Mouse (Mus musculus): Measurements from ENCODE around the gene Gm7356. TPM values are rescaled to one million over a fixed set of nuclear protein-coding genes. Genes with fewer than 3 reads are reported as not detected.
"Not testable (repeated sequence)": the region's sequence is repeated elsewhere in the genome, so short reads cannot be mapped to it uniquely, and the experiment has no call there.

The Gm7356 gene
- total RNA-seq (2021) = not detected
- long read RNA-seq, experiment 1 = 0 reads
- long read RNA-seq, experiment 2 = 0 reads

DNA sequence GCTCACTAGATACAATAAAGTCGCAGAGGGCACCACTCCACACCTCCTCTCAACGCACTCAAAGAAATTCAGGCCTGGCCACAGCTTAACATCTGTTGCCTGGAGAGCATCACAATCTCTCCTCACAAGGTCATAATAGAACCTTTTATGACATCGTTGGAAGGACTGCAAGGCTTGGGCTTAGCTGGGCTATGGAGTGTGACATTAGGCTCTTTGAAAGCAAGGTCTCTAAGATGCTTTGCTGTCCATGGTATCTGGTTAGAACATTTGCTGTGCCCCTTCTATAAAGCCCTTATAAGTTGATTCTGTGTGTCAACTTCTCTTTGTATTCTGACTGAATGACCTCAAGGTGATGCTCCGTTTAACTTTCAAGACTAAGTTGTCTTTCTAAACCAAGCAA, at the start of gene Gm7356:
Gene Gm7356, minus strand, starts transcription at position 101 of the 400 bp plus-strand sequence.
- DNase-seq; intact Hi-C loops (cut with DNase I): not testable (repeated sequence)

DNA sequence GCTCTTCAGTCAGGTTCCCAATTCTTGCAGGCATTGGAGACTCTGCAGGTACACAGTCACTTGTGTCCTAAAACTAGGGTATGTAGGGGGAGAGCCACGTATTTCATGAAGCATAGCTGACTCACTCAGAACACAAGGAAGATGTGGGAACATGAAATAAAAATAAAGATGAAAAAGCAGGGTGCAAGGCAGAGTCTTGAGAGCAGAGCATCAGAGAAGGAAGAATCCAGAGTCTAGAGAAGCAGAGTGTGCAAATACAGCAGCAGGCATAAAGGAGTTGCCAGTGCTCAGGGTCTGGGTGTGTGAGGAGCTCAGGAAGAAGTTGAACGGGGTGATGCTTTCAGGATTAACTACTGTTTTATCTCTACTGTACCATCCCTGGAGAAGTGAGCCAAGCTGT, 38.4 kb upstream of the Gm7356 start:
- DNase-seq; intact Hi-C loops (cut with DNase I): not testable (repeated sequence)

DNA sequence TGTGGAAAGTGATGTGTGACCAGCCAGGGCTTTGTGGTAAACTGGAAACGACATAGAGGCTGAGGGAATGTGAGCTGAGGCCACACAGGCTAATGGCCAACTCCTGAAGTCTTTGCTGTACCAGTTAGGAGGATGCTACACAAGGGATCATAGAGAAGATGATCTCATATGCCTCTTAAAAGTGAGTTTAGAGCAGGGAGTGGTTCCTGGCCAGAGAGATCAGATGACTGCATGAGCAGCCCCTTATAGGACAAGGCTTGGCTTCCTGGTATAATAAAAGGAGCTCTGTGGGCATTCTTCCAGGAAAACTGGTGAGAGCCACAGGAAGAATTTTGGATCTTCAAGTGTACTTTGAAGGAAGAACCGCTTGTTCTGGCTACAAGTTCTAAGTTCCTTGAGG, 33.5 kb upstream of the Gm7356 start:
- DNase-seq; intact Hi-C loops (cut with DNase I): not testable (repeated sequence)

DNA sequence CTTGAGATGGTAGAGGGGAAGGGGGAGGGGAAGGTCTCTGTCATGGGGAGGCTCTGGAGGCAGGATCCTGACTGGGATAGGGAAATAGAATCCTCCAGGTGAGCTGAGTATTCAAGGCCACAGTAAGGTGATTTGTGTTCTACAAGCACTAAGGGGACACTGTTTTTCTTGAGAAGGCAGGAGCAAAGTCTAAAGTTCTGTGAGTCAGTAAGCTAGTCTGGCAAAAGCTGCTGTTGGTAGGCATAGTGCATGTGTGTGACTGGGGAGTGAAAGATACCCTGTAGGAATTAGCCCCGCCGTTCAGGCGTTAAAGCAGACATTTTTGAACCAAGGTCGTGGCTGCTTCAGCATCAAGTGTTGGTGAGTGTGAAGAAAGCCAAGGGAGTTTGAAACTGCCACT, 32.6 kb upstream of the Gm7356 start:
- intact Hi-C loops (cut with DNase I); DNase-seq: not testable (repeated sequence)

DNA sequence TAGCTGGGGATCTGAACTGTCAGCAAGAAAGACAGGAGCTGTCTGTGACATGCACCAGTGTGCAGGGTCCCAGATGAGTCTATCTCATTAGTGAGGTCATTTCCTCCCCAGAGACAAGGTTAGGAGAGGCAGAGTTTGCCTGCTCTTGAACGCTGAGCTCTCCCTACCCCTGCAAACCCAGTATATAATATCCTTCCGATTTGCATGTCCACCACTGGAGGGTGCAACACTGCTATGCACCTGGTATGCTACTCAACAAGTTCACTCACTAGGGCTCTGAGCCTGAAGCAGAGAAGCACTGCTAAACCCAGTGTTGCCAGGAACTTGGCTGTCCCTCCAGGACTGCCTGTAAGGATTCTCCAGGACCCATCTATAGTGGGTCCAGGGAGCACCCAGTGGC, 10.1 kb downstream of the Gm7356 start:
- DNase-seq; intact Hi-C loops (cut with DNase I): not testable (repeated sequence)

DNA sequence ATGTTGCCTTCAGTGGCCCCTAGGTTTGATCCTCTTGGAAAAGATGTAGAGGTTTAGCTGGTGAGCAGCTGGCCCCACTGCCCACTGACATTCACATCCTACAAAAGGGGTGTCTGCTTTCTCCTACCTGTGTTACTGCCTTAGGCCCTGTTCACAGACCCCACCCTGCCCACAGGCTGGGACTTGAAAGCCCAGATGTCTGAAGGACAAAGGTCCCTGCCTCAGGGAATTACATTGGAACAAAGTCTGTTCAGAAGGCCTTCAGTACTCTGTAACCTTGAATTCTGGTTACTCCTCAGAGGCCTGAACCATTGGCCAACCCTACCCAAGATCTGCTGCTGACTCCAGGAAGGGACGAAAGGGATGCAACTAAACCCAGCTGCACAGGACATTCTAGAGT, 15.8 kb downstream of the Gm7356 start:
- no peak for DNase-seq
- intact Hi-C loops (cut with DNase I) = no loop called here

DNA sequence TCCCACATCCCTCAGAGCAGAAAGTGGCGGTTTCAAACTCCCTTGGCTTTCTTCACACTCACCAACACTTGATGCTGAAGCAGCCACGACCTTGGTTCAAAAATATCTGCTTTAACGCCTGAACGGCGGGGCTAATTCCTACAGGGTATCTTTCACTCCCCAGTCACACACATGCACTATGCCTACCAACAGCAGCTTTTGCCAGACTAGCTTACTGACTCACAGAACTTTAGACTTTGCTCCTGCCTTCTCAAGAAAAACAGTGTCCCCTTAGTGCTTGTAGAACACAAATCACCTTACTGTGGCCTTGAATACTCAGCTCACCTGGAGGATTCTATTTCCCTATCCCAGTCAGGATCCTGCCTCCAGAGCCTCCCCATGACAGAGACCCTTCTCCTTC, 32.7 kb downstream of the Gm7356 start:
- DNase-seq; intact Hi-C loops (cut with DNase I): not testable (repeated sequence)

DNA sequence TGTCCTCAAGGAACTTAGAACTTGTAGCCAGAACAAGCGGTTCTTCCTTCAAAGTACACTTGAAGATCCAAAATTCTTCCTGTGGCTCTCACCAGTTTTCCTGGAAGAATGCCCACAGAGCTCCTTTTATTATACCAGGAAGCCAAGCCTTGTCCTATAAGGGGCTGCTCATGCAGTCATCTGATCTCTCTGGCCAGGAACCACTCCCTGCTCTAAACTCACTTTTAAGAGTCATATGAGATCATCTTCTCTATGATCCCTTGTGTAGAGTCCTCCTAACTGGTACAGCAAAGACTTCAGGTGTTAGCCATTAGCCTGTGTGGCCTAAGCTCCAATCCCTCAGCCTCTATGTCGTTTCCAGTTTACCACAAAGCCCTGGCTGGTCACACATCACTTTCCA, 33.6 kb downstream of the Gm7356 start:
- intact Hi-C loops (cut with DNase I) = not testable (repeated sequence)

DNA sequence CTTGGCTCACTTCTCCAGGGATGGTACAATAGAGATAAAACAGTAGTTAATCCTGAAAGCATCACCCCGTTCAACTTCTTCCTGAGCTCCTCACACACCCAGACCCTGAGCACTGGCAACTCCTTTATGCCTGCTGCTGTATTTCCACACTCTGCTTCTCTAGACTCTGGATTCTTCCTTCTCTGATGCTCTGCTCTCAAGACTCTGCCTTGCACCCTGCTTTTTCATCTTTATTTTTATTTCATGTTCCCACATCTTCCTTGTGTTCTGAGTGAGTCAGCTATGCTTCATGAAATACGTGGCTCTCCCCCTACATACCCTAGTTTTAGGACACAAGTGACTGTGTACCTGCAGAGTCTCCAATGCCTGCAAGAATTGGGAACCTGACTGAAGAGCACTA, 38.5 kb downstream of the Gm7356 start:
- intact Hi-C loops (cut with DNase I); DNase-seq: not testable (repeated sequence)

More for the DNA sequence above, 33.6 kb downstream of the Gm7356 start:
- DNase-seq = not testable (repeated sequence)

DNA sequence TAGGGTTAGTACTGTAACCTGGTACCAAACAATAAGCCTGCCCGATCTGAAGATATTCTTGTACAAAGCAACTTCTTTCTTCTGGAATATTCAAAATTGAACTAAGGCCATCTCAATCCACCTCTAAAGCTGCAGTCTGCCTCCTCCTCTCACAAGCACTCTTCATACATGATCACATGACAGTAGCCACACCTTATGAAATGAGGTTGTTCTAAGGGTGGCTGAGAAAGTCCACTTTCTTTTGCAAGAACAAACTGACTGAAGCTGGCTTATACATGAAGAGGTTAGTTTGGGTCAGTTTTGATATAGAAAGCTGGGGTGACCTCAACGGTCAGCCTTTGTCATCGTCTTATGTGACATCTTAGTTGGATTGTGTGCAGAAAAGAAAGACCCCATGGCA, 41.3 kb downstream of the Gm7356 start:
- DNase-seq = not testable (repeated sequence)
- intact Hi-C loops (cut with DNase I) = loop anchor here (5.0 kb wide), 1 partner anchor 85 kb away; no protein-coding TSS in a partner anchor

DNA sequence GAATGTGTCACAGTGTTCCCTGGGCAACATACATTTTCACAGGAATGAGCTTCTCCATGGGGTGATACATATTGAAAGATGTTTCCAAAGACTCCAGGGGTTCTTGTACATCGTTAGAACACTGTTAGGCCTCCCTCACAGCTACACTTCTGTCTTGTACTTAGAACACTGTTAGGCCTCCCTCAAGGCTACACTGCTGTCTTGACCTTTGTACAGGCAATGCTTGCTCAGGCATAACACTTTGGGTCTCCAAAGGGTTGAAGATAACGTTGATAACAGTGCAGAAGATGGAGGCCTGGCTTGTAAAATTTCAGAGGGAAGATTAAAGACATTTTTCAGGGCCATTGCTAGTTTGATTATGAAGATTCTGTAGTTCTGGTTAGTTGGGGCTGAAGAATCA, 45.4 kb downstream of the Gm7356 start:
- intact Hi-C loops (cut with DNase I) = not testable (repeated sequence)

DNA sequence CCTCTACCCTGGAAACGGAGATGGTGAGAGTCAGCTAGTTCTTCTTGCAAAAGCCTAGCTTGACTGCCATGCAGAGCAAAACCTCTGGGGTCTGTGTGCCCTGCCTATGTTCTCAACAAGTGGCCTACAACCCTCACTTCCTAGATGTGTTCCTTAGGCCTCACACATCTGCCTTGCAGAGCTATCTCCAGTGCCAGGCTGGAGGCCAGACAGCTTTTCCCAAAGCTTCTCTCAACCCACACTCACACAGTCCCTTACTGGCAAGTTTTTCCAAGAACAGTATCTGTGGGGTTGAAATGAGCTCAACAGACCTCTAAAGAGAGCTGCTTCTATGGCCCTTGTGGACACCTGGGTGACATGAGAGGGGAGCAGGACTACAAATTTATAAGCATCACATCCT, 51.9 kb downstream of the Gm7356 start:
- DNase-seq; intact Hi-C loops (cut with DNase I): not testable (repeated sequence)

More for the DNA sequence above, 45.4 kb downstream of the Gm7356 start:
- not testable (repeated sequence) for DNase-seq

Other genes starting within 250 kb of the Gm7356 start
- 10 to 100 TPM; 46.9 to 48.8 TPM for gene Afdn, start 243.2 kb downstream of the Gm7356 start, total RNA-seq (2021)
- gene Tcte2, start 241.9 kb downstream of the Gm7356 start, total RNA-seq (2021) = 1 to 10 TPM in 1 of 2 experiments, under 1 TPM in 1; 0.48 to 1.5 TPM
- not detected for gene Gm7168, start 55.3 kb downstream of the Gm7356 start, total RNA-seq (2021)
- not detected for gene Gm7358, start 55.8 kb upstream of the Gm7356 start, total RNA-seq (2021)
- 1 to 10 TPM; 2.0 to 2.7 TPM for gene Dact2, start 200.6 kb upstream of the Gm7356 start, total RNA-seq (2021)